Mouse (Mus musculus): ENCODE results near the gene Gm8122.
"Not testable (repeated sequence)": the region's sequence is repeated elsewhere in the genome, so short reads cannot be mapped to it uniquely, and the experiment has no call there.

- TF ChIP-seq CTCF, POLR2A (IDR thresholded peaks at IDR 0.05; ENCODE audit: extremely low read depth, insufficient read depth, low read length): not testable (repeated sequence)
These were observed 23.2 kb upstream of the Gm8122 start, which contains the start of gene Gm8126 for GRCm38 (mm10) chr14:43258349-43258748.
